Mouse (Mus musculus): ENCODE data around the gene Pappa. TPM values are rescaled to one million over a fixed set of nuclear protein-coding genes. Genes with fewer than 3 reads are reported as not detected.

The Pappa gene
- total and polyA plus RNA-seq, 3 experiments, result not detected

DNA sequence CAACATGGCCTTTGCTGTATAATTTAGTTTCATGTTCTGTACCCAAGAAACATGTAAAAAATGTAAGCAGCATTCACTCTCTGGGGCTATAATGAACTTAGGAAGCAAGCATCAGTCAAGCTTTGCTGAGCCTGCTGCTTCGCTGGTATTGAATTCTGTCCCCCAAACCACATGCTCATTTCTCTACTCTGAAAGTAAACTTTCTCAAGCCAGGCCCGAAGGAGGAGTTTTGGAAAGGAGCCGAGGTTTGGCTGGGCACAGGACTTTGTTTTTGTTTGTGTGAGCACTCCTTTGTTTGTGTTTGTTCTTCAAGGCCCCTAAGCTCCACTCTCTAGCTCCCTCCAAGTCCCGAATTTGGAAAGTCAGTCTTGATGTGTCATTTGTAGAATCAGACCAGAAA is 148.3 kb downstream of the Pappa start (continued):
- TF ChIP-seq CHD2 (IDR thresholded peaks at IDR 0.05; ENCODE audit: low read length), result no peak

DNA sequence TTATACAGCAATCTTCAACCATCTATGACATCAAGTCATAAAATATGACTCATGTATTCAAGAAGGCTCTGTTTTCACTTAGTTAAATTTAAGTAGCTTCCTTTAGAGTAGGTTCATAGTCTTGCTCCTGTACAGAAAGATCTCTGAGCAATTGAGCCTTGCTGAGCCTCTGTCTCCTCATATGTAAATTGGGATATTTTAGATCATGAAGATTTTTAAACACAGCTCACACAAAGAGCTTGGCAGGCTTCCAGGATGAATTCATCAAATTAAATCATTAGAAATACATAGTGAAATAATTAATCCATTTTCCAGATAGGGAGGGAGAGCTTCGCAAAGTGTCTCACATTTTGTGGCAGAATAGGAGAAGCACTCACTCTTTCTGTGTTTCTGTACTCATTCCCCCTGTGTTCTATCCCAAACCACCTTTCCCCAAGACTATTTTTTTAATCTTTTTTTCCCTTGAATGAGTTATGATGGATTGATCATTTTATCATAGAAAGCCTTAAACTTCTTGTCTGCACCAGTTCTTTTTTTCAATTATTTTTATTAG is 149.4 kb downstream of the Pappa start:
- Histone ChIP-seq H3K4me3 (replicated peaks in 1 of 3; ENCODE audit: low read depth in 2 of 3, low read length in 2 of 3, poor library complexity in 1 of 3) (no peak overlapping the region), H3K27me3 (replicated peaks) (no peaks in the 10 kb centered on the region), H3K9me3 (replicated peaks; ENCODE audit: low read length) (peaks cover 46% of the 10 kb centered on the region), H3K79me2 (replicated peaks; ENCODE audit: control insufficient read depth, extremely low read depth, insufficient read depth, poor library complexity, severe bottlenecking) (no peaks in the 10 kb centered on the region), H3K4me2 (ENCODE audit: insufficient read depth, low read depth, poor library complexity, severe bottlenecking) (no peak overlapping the region), H3K9ac (ENCODE audit: insufficient read depth, low read depth) (no peak overlapping the region), H3K36me3 (replicated peaks in 1 of 2; ENCODE audit: control insufficient read depth in 1 of 2, insufficient read depth in 1 of 2, low read length in 1 of 2) (no peaks in the 10 kb centered on the region), H3K27ac (ENCODE audit: insufficient read depth, low read depth) (no peak overlapping the region), H3K4me1 (ENCODE audit: control insufficient read depth in 1 of 2, insufficient read depth in 2 of 2) (no peaks in the 10 kb centered on the region)
- dilution Hi-C loops (cut with MboI; ENCODE audit: extremely low pct_ligation_motif_present, extremely low pct_unique_long_range_greater_than_20kb, low sequenced_read_pairs), result no loop called here
- in situ Hi-C loops (cut with MboI; ENCODE audit: low pct_ligation_motif_present, low pct_unique_long_range_greater_than_20kb, low sequenced_read_pairs), result no loop called here
- DNase-seq (ENCODE audit: extremely low read depth), result no peak
- TF ChIP-seq RAD21 (IDR thresholded peaks at IDR 0.05; ENCODE audit: low read depth, low read length), result no peak
- TF ChIP-seq ZMIZ1 (IDR thresholded peaks at IDR 0.05; ENCODE audit: low read depth, low read length), result no peak
- no peak for TF ChIP-seq POLR2A (IDR thresholded peaks at IDR 0.05; ENCODE audit: low read depth, low read length)
- no peak for TF ChIP-seq EP300 (IDR thresholded peaks at IDR 0.05; ENCODE audit: low read length)
- no peak for TF ChIP-seq RCOR1 (conservative IDR thresholded peaks at IDR 0.05; ENCODE audit: low read depth, low read length)
- TF ChIP-seq TBP (conservative IDR thresholded peaks at IDR 0.05; ENCODE audit: low read depth, low read length), result no peak
- no peak for TF ChIP-seq KAT2A (IDR thresholded peaks at IDR 0.05; ENCODE audit: insufficient replicate concordance, low read length)
- TF ChIP-seq POLR2AphosphoS2 (IDR thresholded peaks at IDR 0.05; ENCODE audit: low read depth, low read length), result no peak
- TF ChIP-seq UBTF (IDR thresholded peaks at IDR 0.05; ENCODE audit: low read depth, low read length), result no peak
- TF ChIP-seq E2F4 (IDR thresholded peaks at IDR 0.05; ENCODE audit: insufficient replicate concordance, low read depth, low read length), result no peak

DNA sequence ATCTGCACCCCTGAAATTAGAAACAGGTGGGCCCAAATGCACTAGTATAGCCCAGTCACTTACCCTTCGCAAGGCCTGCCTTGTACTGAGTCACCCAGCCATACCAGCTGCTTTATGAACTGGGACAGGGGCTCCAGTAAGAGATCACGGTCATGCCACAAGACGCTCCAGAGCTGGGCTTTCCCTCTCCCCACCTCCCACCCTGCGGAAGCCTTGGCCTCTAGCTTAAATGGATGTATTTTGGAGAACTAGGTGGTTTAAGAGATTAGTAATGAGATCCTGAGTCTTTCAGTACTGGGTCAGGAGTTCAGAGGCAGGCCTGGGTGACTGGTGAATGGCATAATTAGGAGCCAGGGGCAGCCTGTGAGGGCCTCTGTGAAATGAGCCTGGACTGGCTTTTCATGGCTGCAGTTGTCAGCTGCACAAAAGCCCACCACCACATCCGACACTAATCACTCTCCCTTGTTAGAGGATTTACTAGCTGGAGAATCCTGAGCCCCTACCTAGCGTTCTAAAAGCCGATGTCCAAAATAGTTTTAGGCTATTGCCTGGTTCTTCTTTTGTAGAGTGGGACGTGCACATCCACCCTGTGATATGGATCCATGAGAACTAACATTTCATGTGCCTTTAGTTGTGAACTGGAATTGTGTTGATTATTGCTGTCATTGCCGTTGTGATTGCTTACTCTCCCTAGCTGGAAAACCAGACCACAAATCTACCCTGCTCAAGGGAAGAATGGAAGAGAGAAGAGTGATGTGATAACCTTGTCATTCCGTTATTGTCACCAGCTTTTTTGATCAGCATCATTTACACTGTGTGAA is 154.7 kb downstream of the Pappa start:
- Histone ChIP-seq H3K9me3 (replicated peaks; ENCODE audit: low read length) (peaks cover 44% of the 10 kb centered on the region), H3K36me3 (replicated peaks in 1 of 2; ENCODE audit: control insufficient read depth in 1 of 2, insufficient read depth in 1 of 2, low read length in 1 of 2) (no peaks in the 10 kb centered on the region), H3K9ac (ENCODE audit: insufficient read depth, low read depth) (no peak overlapping the region), H3K27me3 (replicated peaks) (no peaks in the 10 kb centered on the region), H3K79me2 (replicated peaks; ENCODE audit: control insufficient read depth, extremely low read depth, insufficient read depth, poor library complexity, severe bottlenecking) (no peaks in the 10 kb centered on the region), H3K4me1 (ENCODE audit: control insufficient read depth in 1 of 2, insufficient read depth in 2 of 2) (no peaks in the 10 kb centered on the region), H3K4me2 (ENCODE audit: insufficient read depth, low read depth, poor library complexity, severe bottlenecking) (no peak overlapping the region), H3K27ac (ENCODE audit: insufficient read depth, low read depth) (no peak overlapping the region), H3K4me3 (replicated peaks in 1 of 3; ENCODE audit: low read depth in 2 of 3, low read length in 2 of 3, poor library complexity in 1 of 3) (no peak overlapping the region)
- dilution Hi-C loops (cut with MboI; ENCODE audit: extremely low pct_ligation_motif_present, extremely low pct_unique_long_range_greater_than_20kb, low sequenced_read_pairs) (no loop called here), in situ Hi-C loops (cut with MboI; ENCODE audit: low pct_ligation_motif_present, low pct_unique_long_range_greater_than_20kb, low sequenced_read_pairs) (no loop called here)
- no peak for DNase-seq (ENCODE audit: extremely low read depth)
- TF ChIP-seq ZKSCAN1 (IDR thresholded peaks at IDR 0.05; ENCODE audit: borderline replicate concordance, low read depth, low read length), result no peak
- no peak for TF ChIP-seq NELFE (IDR thresholded peaks at IDR 0.05; ENCODE audit: low read depth, low read length)
- TF ChIP-seq CHD2 (IDR thresholded peaks at IDR 0.05; ENCODE audit: low read length), result no peak
- no peak for TF ChIP-seq UBTF (IDR thresholded peaks at IDR 0.05; ENCODE audit: low read depth, low read length)
- no peak for TF ChIP-seq ETS1 (conservative IDR thresholded peaks at IDR 0.05; ENCODE audit: low read depth, low read length)
- no peak for TF ChIP-seq ZC3H11A (IDR thresholded peaks at IDR 0.05; ENCODE audit: low read depth, low read length)
- no peak for TF ChIP-seq GABPA (IDR thresholded peaks at IDR 0.05; ENCODE audit: insufficient replicate concordance, low read depth, low read length)
- no peak for TF ChIP-seq POLR2A (IDR thresholded peaks at IDR 0.05; ENCODE audit: low read depth, low read length)
